Mouse (Mus musculus): ENCODE results near the gene Adtrp.

GRCm38 (mm10) chr13:41892016-41892415, 44.5 kb upstream of the Adtrp start:
- TF ChIP-seq CTCF (IDR thresholded peaks at IDR 0.05; ENCODE audit: borderline replicate concordance, insufficient read depth, low read depth, low read length) (no peak), POLR2A (IDR thresholded peaks at IDR 0.05; ENCODE audit: borderline replicate concordance, insufficient read depth, low read length) (no peak)

All from cerebellum, adult 2 months (tissue).